Mouse (Mus musculus): ENCODE measurements around the gene Capn10. TPM values are rescaled to one million over a fixed set of nuclear protein-coding genes. Genes with fewer than 3 reads are reported as not detected.

The Capn10 gene
- total and polyA plus RNA-seq, 3 experiments, result 30.7 to 43.3 TPM; not detected in 1

- TF ChIP-seq SMC3 (IDR thresholded peaks at IDR 0.05; ENCODE audit: low read depth, low read length) (no peak), TAL1 (IDR thresholded peaks at IDR 0.05; ENCODE audit: low read length) (no peak), NRF1 (IDR thresholded peaks at IDR 0.05; ENCODE audit: insufficient read depth, low read depth, low read length, poor library complexity, severe bottlenecking) (no peak), CHD2 (IDR thresholded peaks at IDR 0.05; ENCODE audit: low read length) (no peak), EP300 (IDR thresholded peaks at IDR 0.05; ENCODE audit: low read depth in 1 of 2, low read length in 2 of 2) (no peak), GATA1 (IDR thresholded peaks at IDR 0.05; ENCODE audit: low read depth, low read length) (no peak), MAZ (IDR thresholded peaks at IDR 0.05; ENCODE audit: low read depth, low read length) (no peak), MXI1 (IDR thresholded peaks at IDR 0.05; ENCODE audit: low read depth, low read length) (no peak), JUND (IDR thresholded peaks at IDR 0.05; ENCODE audit: low read depth, low read length) (no peak), POLR2AphosphoS5 (IDR thresholded peaks at IDR 0.05; ENCODE audit: borderline replicate concordance, low read depth, low read length) (no peak), MAFK (IDR thresholded peaks at IDR 0.05; ENCODE audit: borderline replicate concordance, low read depth, low read length) (no peak), BHLHE40 (IDR thresholded peaks at IDR 0.05; ENCODE audit: borderline replicate concordance, low read depth, low read length) (no peak), RAD21 (IDR thresholded peaks at IDR 0.05; ENCODE audit: low read depth, low read length) (no peak), ZC3H11A (IDR thresholded peaks at IDR 0.05; ENCODE audit: low read depth, low read length) (no peak), ETS1 (IDR thresholded peaks at IDR 0.05; ENCODE audit: low read depth, low read length) (no peak), GABPA (IDR thresholded peaks at IDR 0.05; ENCODE audit: low read depth, low read length) (no peak), ELF1 (IDR thresholded peaks at IDR 0.05; ENCODE audit: low read depth, low read length) (no peak), CTCF (IDR thresholded peaks at IDR 0.05 in 2 of 3, conservative IDR thresholded peaks at IDR 0.05 in 1 of 3; ENCODE audit: control insufficient read depth in 1 of 3, insufficient read depth in 1 of 3, low read depth in 2 of 3, low read length in 3 of 3, poor library complexity in 1 of 3, severe bottlenecking in 1 of 3) (no peak)
- Histone ChIP-seq H3K36me3 (ENCODE audit: control insufficient read depth in 1 of 2, insufficient read depth in 2 of 2, low read length in 2 of 2) (peaks cover 0 to 20% of the 10 kb centered on the region in 2 experiments; a peak in 3 of 4 replicates), H3K27me3 (ENCODE audit: control insufficient read depth in 1 of 2, insufficient read depth in 2 of 2, low read length in 2 of 2) (no peaks in the 10 kb centered on the region), H3K27ac (ENCODE audit: control insufficient read depth, low read depth, low read length) (no peak overlapping the region), H3K79me2 (ENCODE audit: control insufficient read depth, insufficient read depth, low read length, poor library complexity) (peaks cover 31% of the 10 kb centered on the region), H3K9me3 (replicated peaks; ENCODE audit: insufficient read depth, low read length) (no peaks in the 10 kb centered on the region), H3K4me1 (ENCODE audit: control insufficient read depth in 1 of 2, insufficient read depth in 2 of 2, low read length in 2 of 2) (peaks cover 13 to 37% of the 10 kb centered on the region in 2 experiments), H3K4me3 (ENCODE audit: control insufficient read depth in 1 of 2, insufficient read depth in 1 of 2, low read depth in 2 of 2, low read length in 2 of 2) (peak overlapping the region; percentile 72 to 86), H3K9ac (ENCODE audit: control insufficient read depth, low read depth, low read length, poor library complexity, severe bottlenecking) (peak overlapping the region; percentile 87)
- peak; percentile 72 for DNase-seq (ENCODE audit: low read depth, low spot score)
Measured at GRCm38 (mm10) chr1:92911721-92912138, 22.4 kb upstream of the Capn10 start.

- Histone ChIP-seq H3K9me3 (replicated peaks; ENCODE audit: insufficient read depth, low read length) (no peaks in the 10 kb centered on the region), H3K9ac (ENCODE audit: control insufficient read depth, low read depth, low read length, poor library complexity, severe bottlenecking) (no peak overlapping the region), H3K4me3 (ENCODE audit: control insufficient read depth in 1 of 2, insufficient read depth in 1 of 2, low read depth in 2 of 2, low read length in 2 of 2) (peak overlapping the region in 1 of 2 experiments; percentile 86; a peak in 2 of 4 replicates), H3K27me3 (ENCODE audit: control insufficient read depth in 1 of 2, insufficient read depth in 2 of 2, low read length in 2 of 2) (no peaks in the 10 kb centered on the region), H3K36me3 (ENCODE audit: control insufficient read depth in 1 of 2, insufficient read depth in 2 of 2, low read length in 2 of 2) (peaks cover 0 to 20% of the 10 kb centered on the region in 2 experiments; a peak in 3 of 4 replicates), H3K27ac (ENCODE audit: control insufficient read depth, low read depth, low read length) (no peak overlapping the region), H3K79me2 (ENCODE audit: control insufficient read depth, insufficient read depth, low read length, poor library complexity) (peaks cover 28% of the 10 kb centered on the region), H3K4me1 (ENCODE audit: control insufficient read depth in 1 of 2, insufficient read depth in 2 of 2, low read length in 2 of 2) (peaks cover 13 to 37% of the 10 kb centered on the region in 2 experiments)
- peak; percentile 57 for DNase-seq (ENCODE audit: low read depth, low spot score)
- TF ChIP-seq MXI1 (IDR thresholded peaks at IDR 0.05; ENCODE audit: low read depth, low read length) (no peak), CTCF (IDR thresholded peaks at IDR 0.05 in 2 of 3, conservative IDR thresholded peaks at IDR 0.05 in 1 of 3; ENCODE audit: control insufficient read depth in 1 of 3, insufficient read depth in 1 of 3, low read depth in 2 of 3, low read length in 3 of 3, poor library complexity in 1 of 3, severe bottlenecking in 1 of 3) (peak in 2 of 3 experiments; percentile 3 to 13; a peak in 2 of 6 replicates)
Measured at GRCm38 (mm10) chr1:92912286-92912685, 21.9 kb upstream of the Capn10 start.

Data from MEL (cell line).